Mouse (Mus musculus) lung, adult 2 months (tissue): Measurements from ENCODE around the gene Tmem242. TPM values are rescaled to one million over a fixed set of nuclear protein-coding genes. Genes with fewer than 3 reads are reported as not detected.

Experiments used
- DNase-seq: peaks from one replicate; pipeline ENCODE4 v3.0.0; 2022
- H3K4me1 ChIP-seq: fragments of 200-500 bp; 2 replicates; pipeline ENCODE4 v1.6.1; 2011; ENCODE audit warnings: low read length; ENCODE audit not compliant: control insufficient read depth, insufficient read depth
- H3K4me3 ChIP-seq: fragments of 200-500 bp; replicated peaks from 2 replicates; pipeline ENCODE3; 2011; ENCODE audit warnings: low read depth, mild to moderate bottlenecking, control low read depth, low read length; ENCODE audit errors: extremely low read depth
- CTCF ChIP-seq: fragments of 200-500 bp; IDR thresholded peaks from 2 replicates; pipeline ENCODE4 v1.5.1; 2011; ENCODE audit warnings: mild to moderate bottlenecking, low read length, control low read depth; ENCODE audit not compliant: insufficient read depth
- POLR2A ChIP-seq: fragments of 200-500 bp; IDR thresholded peaks from 2 replicates; pipeline ENCODE4 v1.6.1; 2011; ENCODE audit warnings: low read depth, mild to moderate bottlenecking, control low read depth, low read length, borderline replicate concordance; ENCODE audit errors: extremely low read depth
- WGBS: fragments of 180-500 bp; shearing (Covaris S2); methylation state at CpG from one replicate; pipeline ENCODE4 v1.1.7; 2018; 5-methylcytosine and 5-hydroxymethylcytosine counted together
- polyA plus RNA-seq: library from polyadenylated mRNA; depleted of rRNA; stranded (reverse); fragments of >200 nt; gene quantifications from 2 replicates; pipeline ENCODE4 v1.2.3, GENCODE M21; 2012; rRNA removed

Tmem242 gene
- polyA plus RNA-seq, 1 experiment, result 11.4 TPM

DNA sequence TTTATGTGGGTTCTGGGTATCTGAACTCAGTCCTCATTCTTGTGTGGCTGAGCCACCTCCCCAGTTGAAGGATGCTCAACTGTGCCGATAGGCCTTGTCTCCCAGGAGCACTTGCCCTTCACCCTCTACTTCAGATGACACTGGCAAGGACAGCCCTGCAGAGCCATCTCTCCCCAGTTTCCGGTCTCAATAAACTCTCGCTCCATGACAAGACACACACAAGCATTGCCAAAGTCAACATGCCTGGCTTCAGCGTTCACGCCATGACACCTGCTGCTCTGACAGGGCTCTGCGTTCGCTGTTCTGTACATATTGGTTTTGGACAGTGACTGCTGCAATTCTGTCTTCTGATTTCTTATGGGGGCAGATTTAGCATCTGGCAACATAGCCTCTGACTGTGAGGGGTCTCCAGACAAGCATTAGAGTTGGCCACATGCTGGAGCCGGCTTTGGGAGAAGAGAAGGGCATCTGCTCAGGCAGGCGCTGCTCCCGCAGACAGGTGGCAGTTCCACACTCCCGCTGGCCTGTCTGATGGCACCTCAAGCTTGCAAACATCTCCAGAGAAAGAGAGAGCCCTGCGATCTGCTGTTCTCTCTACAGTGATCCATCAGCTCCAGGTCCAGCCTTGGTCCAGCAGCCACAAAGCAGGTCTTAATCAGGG, 53.0 kb downstream of the Tmem242 start:
- Histone ChIP-seq H3K4me3 (no peak overlapping the region), H3K4me1 (no peaks in the 10 kb centered on the region)
- TF ChIP-seq CTCF (no peak), POLR2A (no peak)
- 82% methylated on average over 12 of the region's 12 CpGs for WGBS
- DNase-seq, result no peak

DNA sequence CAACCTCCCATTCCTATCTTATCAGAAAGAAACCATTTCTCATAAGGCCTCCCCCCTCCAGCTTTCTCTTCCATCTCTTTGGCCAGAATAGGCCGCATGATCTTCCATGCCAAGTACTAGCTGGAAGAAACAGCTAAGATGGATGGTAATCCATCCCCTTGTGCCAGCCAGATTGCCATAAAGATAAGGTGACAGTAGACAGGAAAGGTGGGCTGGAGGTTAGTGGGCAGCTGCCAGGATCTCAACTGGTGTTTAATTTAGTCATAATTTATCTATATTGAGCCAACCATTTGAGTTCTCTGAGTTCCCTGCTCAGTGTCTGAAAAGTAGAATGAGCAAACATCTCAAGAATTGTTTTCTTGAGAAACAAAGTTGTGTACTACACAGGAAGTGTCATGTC, 54.4 kb downstream of the Tmem242 start:
- Histone ChIP-seq H3K4me1 (no peaks in the 10 kb centered on the region), H3K4me3 (no peak overlapping the region)
- no peak for DNase-seq
- TF ChIP-seq CTCF (no peak), POLR2A (no peak)
- WGBS, result 89% methylated on average over 1 of the region's 1 CpGs

DNA sequence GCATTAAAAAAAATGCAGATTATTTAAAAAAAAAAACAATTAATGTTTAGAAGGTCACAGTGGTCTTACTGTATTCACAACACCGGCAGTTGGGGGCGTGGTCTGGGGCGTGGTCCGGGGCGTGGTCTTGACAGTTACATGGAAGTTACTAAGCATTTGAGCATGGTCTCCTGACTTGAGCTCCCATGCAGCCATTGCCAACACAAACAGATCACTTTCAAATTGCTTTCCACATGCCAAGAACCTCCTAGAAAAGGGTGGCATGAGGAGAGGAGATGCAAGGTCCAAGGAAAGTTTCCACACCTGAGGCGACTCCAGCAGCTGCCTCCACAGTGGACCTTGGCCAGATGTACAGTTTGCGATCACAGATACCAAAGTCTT, 62.1 kb downstream of the Tmem242 start:
- H3K4me1 ChIP-seq, result no peaks in the 10 kb centered on the region
- no peak for TF ChIP-seq POLR2A
- 29% methylated on average over 7 of the region's 7 CpGs for WGBS
- H3K4me3 ChIP-seq, result no peak overlapping the region
- no peak for DNase-seq

DNA sequence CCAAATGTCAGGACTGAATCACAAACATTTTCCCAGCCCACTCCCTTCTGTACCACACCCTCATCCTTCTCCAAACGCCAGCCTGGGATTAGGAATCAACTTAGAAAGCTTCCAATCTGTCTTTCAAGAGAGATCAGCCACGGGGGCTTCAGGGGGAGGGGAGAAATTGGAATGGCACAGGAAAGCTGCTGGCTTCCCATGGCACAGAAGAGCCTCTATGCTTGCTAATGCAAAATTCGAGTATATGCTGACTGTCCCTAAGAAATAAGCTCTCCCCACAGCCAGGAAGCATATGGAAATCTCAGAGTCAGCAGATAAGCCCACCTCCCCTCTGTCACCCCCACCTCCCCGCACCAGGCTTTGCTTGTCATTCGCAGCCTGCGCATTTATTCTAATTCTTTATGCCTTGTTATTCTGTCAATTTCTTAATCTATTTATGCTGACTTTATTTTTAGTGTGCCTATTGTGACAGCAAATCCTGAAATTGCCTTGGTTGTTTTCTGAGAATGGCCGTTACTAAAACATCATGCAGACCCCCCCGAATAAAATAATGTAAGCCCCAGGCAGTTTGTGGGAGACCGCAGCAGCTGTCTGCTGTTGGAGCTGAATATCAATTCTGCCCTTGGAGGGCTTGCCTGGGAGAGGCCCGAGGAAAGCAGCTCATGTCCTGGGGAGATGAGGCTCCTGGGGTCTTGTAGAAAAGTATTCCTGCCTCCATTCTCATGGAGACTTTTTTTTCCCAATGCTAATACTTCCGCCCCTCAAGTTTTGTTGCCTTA, 62.7 kb downstream of the Tmem242 start:
- no peak for DNase-seq
- Histone ChIP-seq H3K4me3 (no peak overlapping the region), H3K4me1 (no peaks in the 10 kb centered on the region)
- TF ChIP-seq POLR2A (no peak), CTCF (no peak)
- 38% methylated on average over 11 of the region's 11 CpGs for WGBS

DNA sequence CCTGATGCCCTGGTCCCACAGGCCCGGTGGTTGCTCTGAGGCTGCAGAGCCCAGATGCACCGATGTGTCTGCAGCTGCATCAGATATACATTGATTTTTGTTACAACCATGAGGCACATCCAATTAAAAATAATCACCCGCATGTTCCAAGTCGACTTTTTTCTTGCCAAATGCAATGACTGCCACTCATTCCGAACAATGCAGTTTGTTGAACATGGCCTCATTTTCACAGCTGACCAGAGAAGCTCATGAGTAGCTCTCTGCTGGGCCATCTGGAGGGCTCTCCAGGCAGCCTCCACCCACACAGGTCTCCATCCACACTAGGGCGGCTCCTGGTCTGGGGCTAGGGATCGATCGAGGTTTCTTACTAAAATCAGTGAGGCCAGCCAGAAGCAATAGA, 67.1 kb downstream of the Tmem242 start:
- 82% methylated on average over 8 of the region's 8 CpGs for WGBS
- no peak for TF ChIP-seq CTCF
- TF ChIP-seq POLR2A, result no peak
- no peak for DNase-seq
- Histone ChIP-seq H3K4me1 (no peaks in the 10 kb centered on the region), H3K4me3 (no peak overlapping the region)

DNA sequence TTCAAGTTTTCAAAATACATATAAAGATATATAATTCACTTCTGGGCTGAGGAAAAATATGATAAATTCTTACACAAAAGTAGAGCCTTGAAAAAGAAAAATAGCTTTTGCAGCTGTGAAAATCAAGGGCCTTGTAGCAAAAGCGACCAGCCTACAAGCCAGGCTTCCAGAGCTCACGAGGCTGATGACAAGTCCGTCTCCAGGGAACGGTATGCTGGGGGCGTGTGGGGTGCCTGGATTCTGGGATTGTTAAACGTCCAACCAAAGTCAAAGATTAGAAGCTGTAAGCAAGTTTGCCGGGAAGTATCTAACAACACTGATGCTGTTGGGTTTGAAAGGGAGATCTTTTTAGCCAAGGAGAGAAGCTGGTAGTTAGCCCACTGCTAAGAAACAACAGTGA, 68.5 kb downstream of the Tmem242 start:
- DNase-seq, result no peak
- H3K4me1 ChIP-seq, result no peaks in the 10 kb centered on the region
- H3K4me3 ChIP-seq, result no peak overlapping the region
- 69% methylated on average over 7 of the region's 7 CpGs for WGBS
- TF ChIP-seq CTCF, result no peak
- TF ChIP-seq POLR2A, result no peak

DNA sequence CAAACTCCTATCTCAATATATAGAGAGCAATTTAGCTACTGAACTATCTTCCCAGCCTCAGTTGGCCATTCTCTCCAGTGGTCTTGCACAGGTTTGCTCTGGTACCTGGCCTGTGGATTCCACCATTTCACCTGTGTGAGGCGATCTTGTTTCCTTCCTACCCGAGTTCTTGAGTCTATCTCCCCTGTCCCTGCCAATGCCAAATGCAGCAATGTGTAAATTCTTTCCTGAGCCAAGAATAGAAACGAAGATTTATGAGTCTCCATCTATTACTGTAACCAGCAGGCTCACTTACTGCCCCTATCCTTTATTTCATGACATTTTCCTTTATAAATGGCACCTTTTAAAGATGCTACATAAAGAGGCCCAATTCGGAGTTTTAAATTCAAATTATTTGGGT, 69.0 kb downstream of the Tmem242 start:
- no peak for DNase-seq
- no peak for TF ChIP-seq CTCF
- no peak for TF ChIP-seq POLR2A
- H3K4me3 ChIP-seq, result no peak overlapping the region
- WGBS, result 63% methylated on average over 4 of the region's 4 CpGs
- H3K4me1 ChIP-seq, result no peaks in the 10 kb centered on the region

DNA sequence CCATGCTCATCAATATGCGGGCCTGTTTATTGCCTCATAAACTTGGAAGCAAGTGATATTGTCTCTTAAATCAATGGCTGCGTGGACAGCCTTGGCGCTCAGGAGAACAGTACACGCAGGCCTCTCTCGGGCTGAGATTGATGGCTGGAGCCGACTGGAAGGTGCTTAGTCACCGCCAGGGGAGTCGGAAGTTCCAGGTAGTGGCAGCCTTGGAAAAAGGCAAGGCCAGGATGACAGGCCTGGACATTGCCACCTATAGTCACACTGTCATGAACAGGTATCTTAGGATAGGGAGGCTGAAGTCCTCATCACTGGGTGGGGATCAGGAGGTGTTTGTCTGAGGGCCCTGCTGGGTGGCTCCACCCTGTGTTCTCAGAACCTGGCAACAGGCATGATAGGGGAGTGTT, 74.1 kb downstream of the Tmem242 start:
- 70% methylated on average over 8 of the region's 8 CpGs for WGBS

More for the DNA sequence above, 74.1 kb downstream of the Tmem242 start:
- DNase-seq, result no peak
- TF ChIP-seq CTCF, result no peak
- TF ChIP-seq POLR2A, result no peak
- H3K4me1 ChIP-seq, result no peaks in the 10 kb centered on the region
- H3K4me3 ChIP-seq, result no peak overlapping the region

Other genes starting within 250 kb of the Tmem242 start
- gene Ldhal6b, start 21.5 kb downstream of the Tmem242 start, polyA plus RNA-seq, result 0.19 and 0.38 TPM in 2 replicates
- gene Zdhhc14, start 52.3 kb upstream of the Tmem242 start, polyA plus RNA-seq, result 4.5 and 5.8 TPM in 2 replicates